Mouse (Mus musculus) lung, postnatal 0 days (tissue): ENCODE results near the gene Acot1. TPM values are rescaled to one million over a fixed set of nuclear protein-coding genes. Genes with fewer than 3 reads are reported as not detected.

Experiments
- ATAC-seq: fragments of 200-750 bp; cut with Nextera tagmentation; 2 replicates; pipeline ENCODE4 v1.8.0; 2017; ENCODE audit warnings: moderate library complexity
- DNase-seq: peaks from one replicate; pipeline ENCODE4 v3.0.0-alpha.2; 2016; ENCODE audit warnings: low spot score
- H3K27ac ChIP-seq: fragments of 300-500 bp; sonication (generic); 2 replicates; pipeline ENCODE4 v1.5.1; 2014; ENCODE audit warnings: antibody characterized with exemption, mild to moderate bottlenecking, low read length, mixed read lengths
- H3K27me3 ChIP-seq: fragments of 300-500 bp; sonication (generic); replicated peaks from 2 replicates; pipeline ENCODE4 v1.6.1; 2014; ENCODE audit warnings: low read length, mixed read lengths; ENCODE audit not compliant: insufficient read depth
- H3K36me3 ChIP-seq: fragments of 300-500 bp; sonication (generic); 2 replicates; pipeline ENCODE4 v1.6.1; 2014; ENCODE audit warnings: low read length, mixed read lengths; ENCODE audit not compliant: insufficient read depth
- H3K4me1 ChIP-seq: fragments of 300-500 bp; sonication (generic); 2 replicates; pipeline ENCODE4 v1.6.1; 2014; ENCODE audit warnings: antibody characterized with exemption, low read depth, low read length, mixed read lengths; ENCODE audit not compliant: insufficient read depth
- H3K4me2 ChIP-seq: fragments of 300-500 bp; sonication (generic); replicated peaks from 2 replicates; pipeline ENCODE4 v1.6.1; 2014; ENCODE audit warnings: low read depth, mild to moderate bottlenecking, low read length, moderate library complexity, mixed read lengths
- H3K4me3 ChIP-seq: fragments of 300-500 bp; sonication (generic); 2 replicates; pipeline ENCODE4 v1.5.1; 2014; ENCODE audit warnings: low read depth, low read length
- H3K9ac ChIP-seq: fragments of 300-500 bp; sonication (generic); replicated peaks from 2 replicates; pipeline ENCODE4 v1.6.1; 2014; ENCODE audit warnings: low read depth, mild to moderate bottlenecking
- H3K9me3 ChIP-seq: fragments of 300-500 bp; sonication (generic); 2 replicates; pipeline ENCODE4 v1.6.1; 2016; ENCODE audit warnings: low read length, mixed read lengths
- CTCF ChIP-seq: IDR thresholded peaks from 2 replicates; pipeline ENCODE4 v1.5.1; 2016; ENCODE audit warnings: antibody characterized with exemption, mild to moderate bottlenecking
- EP300 ChIP-seq: IDR thresholded peaks from 2 replicates; pipeline ENCODE4 v1.6.1; 2016; ENCODE audit warnings: antibody characterized with exemption, mild to moderate bottlenecking, control low read depth
- WGBS: fragments of 180-500 bp; shearing (Covaris S2); extraction: QIAGEN DNeasy Blood & Tissue Kit; methylation state at CpG from one replicate; pipeline ENCODE4 v1.1.7; 2014; 5-methylcytosine and 5-hydroxymethylcytosine counted together
- polyA plus RNA-seq: library from polyadenylated mRNA; unstranded; fragments of >200 nt; fragmentation: Nextera tagmentation; extraction: Ambion mirVana; gene quantifications from 2 replicates; pipeline ENCODE4 v1.2.1, GENCODE M21; 2015

Acot1 gene
- polyA plus RNA-seq, 1 experiment from 2014 or later = 164 TPM

DNA sequence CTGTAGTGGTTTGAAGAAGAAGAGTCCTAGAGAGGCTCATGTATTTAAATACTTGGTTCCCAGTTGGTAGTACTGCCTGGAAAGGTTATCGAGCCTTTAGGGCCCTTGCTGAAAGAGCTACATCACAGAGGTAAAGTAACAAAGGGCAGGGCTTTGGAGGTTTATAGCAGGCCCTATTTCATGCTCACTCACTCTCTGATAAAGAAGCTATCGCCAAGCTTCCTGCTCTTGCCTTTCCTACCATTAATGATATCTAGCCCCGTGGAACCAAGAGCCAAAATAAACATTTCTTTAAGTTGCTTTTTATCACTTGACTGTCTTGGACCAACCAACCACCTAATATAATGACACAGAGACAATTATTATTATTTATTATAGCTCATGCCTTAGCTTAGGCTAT lies 8.9 kb upstream of the Acot1 start:
- no peak overlapping the region for H3K4me2 ChIP-seq
- ATAC-seq (peak; percentile 16; the same call in 1 of the 2 replicates), DNase-seq (no peak)
- H3K27ac ChIP-seq = no peak overlapping the region
- H3K9me3 ChIP-seq = no peaks in the 10 kb centered on the region
- no peaks in the 10 kb centered on the region for H3K36me3 ChIP-seq
- no peak overlapping the region for H3K9ac ChIP-seq
- no peaks in the 10 kb centered on the region for H3K4me1 ChIP-seq
- no peaks in the 10 kb centered on the region for H3K27me3 ChIP-seq
- TF ChIP-seq EP300 (no peak), CTCF (no peak)
- 28% methylated on average over 3 of the region's 3 CpGs for whole genome bisulfite sequencing
- H3K4me3 ChIP-seq = no peak overlapping the region

DNA sequence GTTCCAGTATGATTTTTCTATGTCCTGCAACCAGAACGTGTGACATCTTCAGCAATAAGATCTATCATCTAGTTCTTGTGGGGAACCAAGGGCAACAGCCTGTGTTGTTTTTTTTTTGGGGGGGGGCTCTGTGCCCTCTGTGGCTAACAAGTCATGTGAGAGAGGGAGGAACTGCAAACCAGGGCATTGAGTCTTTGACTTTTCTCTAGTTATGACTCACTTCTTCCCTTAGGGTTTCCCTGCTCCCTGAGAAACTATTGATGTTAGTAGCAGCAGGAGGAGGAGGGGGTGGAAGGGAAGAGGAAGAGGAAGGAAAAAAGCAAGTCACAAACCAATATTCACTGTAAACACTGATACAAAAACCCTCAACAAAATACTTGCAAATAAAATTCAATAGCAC lies 5.4 kb upstream of the Acot1 start:
- WGBS = 84% methylated on average over 1 of the region's 1 CpGs
- Histone ChIP-seq H3K4me1 (no peaks in the 10 kb centered on the region; the same call in 1 of the 2 replicates), H3K27ac (no peak overlapping the region), H3K36me3 (no peaks in the 10 kb centered on the region), H3K4me2 (no peak overlapping the region), H3K4me3 (no peak overlapping the region), H3K9ac (no peak overlapping the region), H3K27me3 (no peaks in the 10 kb centered on the region), H3K9me3 (no peaks in the 10 kb centered on the region)
- no peak for DNase-seq
- no peak for TF ChIP-seq CTCF
- TF ChIP-seq EP300 = no peak
- no peak for ATAC-seq

DNA sequence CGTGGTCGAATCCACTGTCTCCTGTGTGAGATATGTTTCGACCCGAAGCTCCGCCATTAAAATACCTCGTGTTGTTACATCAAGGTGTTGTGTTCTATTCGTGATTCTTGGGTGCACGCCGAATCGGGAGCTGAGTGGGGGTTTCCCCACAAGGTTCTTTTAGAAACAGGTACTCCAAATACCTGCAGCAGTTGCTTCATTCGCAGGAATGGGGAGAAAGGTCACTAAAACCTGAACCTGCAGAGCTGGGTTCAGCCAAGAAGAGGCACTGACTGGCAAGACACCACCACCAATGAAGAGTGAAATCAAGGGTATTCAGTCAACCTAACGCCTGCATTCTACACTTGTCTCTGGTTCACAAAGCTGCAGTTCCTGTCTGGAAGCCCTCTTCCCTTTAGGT lies 1.0 kb upstream of the Acot1 start:
- no peak for ATAC-seq

DNA sequence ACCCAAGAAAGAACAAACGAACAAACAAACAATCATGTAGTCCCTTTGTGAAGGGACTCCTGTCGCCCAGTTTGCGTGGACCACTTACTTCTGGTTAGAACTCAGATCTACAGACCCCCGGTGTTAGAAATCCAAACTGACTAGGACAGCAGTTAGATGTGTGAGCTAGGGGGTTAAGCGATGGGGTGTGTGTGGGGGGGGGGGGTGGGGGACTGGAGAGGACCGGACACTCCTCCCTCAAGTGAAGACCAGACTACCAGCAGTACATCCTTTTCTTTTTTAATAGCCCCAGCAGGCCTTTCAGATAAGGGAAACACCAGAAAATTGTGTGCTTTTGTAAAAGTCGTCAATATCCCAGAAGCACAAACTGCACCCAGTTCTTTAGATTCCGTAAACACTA lies 561 bp upstream of the Acot1 start:
- no peaks in the 10 kb centered on the region for H3K36me3 ChIP-seq
- H3K4me3 ChIP-seq = peak overlapping the region; percentile 41; the same call in 1 of the 2 replicates
- WGBS = 37% methylated on average over 8 of the region's 8 CpGs
- H3K9ac ChIP-seq = peak overlapping the region; percentile 32; the same call in 1 of the 2 replicates
- H3K9me3 ChIP-seq = no peaks in the 10 kb centered on the region
- ATAC-seq = no peak
- peaks cover 5% of the 10 kb centered on the region; the same call in 1 of the 2 replicates for H3K4me1 ChIP-seq
- no peaks in the 10 kb centered on the region for H3K27me3 ChIP-seq
- TF ChIP-seq CTCF = no peak
- TF ChIP-seq EP300 = no peak
- peak overlapping the region; percentile 80 for H3K27ac ChIP-seq
- peak overlapping the region; percentile 55 for H3K4me2 ChIP-seq
- DNase-seq = no peak

More for the DNA sequence above, 1.0 kb upstream of the Acot1 start:
- Histone ChIP-seq H3K27ac (peak overlapping the region; percentile 80), H3K9ac (no peak overlapping the region), H3K4me2 (peak overlapping the region; percentile 55), H3K9me3 (no peaks in the 10 kb centered on the region), H3K4me3 (no peak overlapping the region), H3K4me1 (peaks cover 5% of the 10 kb centered on the region; the same call in 1 of the 2 replicates), H3K27me3 (no peaks in the 10 kb centered on the region), H3K36me3 (no peaks in the 10 kb centered on the region)
- no peak for TF ChIP-seq CTCF
- TF ChIP-seq EP300 = peak; percentile 78
- 63% methylated on average over 11 of the region's 12 CpGs for WGBS
- peak; percentile 67 for DNase-seq

DNA sequence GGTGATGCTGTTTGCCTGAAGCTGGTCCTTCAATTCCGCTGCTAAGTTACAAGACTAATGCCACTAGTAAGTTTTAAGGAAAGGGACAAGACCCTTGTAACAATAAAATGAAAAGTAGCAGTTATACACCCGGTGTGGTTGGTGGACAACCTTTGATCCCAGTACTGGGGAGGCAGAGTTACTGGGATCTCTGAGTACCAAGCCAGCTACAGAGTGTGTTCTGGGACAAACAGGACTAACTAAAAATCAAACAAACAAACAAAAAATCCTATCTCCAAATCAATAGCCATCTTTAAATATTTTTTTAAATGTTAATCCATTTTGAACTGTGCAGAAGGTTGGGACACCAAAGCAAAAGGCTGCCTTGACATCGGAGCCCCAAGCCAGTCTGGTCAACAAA lies 911 bp downstream of the Acot1 start:
- WGBS = 52% methylated on average over 3 of the region's 3 CpGs
- Histone ChIP-seq H3K27me3 (no peaks in the 10 kb centered on the region), H3K9ac (peak overlapping the region; percentile 48; the same call in 1 of the 2 replicates), H3K36me3 (no peaks in the 10 kb centered on the region), H3K4me2 (peak overlapping the region; percentile 55), H3K9me3 (no peaks in the 10 kb centered on the region), H3K4me1 (peaks cover 5% of the 10 kb centered on the region; the same call in 1 of the 2 replicates), H3K27ac (no peak overlapping the region), H3K4me3 (peak overlapping the region; percentile 41)
- ATAC-seq (no peak), DNase-seq (no peak)
- TF ChIP-seq EP300 = no peak
- TF ChIP-seq CTCF = no peak

DNA sequence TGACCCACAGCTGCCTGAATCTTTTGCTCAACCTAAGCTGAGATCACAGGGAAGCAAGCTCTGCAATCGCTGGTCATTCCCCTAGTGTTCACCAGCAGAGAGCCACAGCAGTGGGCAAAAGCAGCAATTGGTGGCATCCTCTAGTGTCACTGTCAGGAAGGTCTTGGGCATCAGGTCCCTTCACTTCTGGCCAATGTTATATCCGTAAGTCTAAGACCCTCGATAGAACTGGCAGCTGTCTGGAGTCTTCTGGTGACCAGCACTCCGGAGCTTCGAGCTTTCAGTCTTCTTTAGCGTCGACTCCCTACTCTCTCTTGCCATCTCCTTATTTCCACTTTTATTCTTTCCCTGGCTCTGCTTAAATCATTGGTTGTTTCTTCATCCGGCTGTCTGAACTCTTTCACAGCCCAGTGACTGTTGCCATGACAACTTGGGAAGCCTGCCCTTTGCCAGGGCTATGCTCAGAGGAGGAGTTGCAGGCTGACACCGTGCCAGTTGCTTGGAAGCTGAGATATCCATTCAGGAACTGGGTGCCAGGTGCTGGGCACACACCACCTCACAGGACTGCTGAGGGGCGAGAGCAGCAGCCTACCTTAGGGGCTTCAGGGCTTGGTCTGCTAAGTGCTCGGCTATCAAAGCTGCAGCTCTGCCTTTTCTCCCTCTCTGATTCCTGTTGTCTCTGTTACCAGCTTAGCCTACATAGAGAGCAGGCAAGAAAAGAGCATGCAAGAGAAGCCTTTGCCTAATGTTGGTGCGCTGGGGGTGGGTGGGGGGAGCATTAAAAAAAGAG lies 2.2 kb downstream of the Acot1 start:
- H3K4me1 ChIP-seq = peaks cover 5% of the 10 kb centered on the region; the same call in 1 of the 2 replicates
- H3K27me3 ChIP-seq = no peaks in the 10 kb centered on the region
- peak overlapping the region; percentile 55 for H3K4me2 ChIP-seq
- ATAC-seq (peak; percentile 60), DNase-seq (peak; percentile 93)
- 38% methylated on average over 12 of the region's 12 CpGs for WGBS
- H3K9me3 ChIP-seq = no peaks in the 10 kb centered on the region
- H3K36me3 ChIP-seq = no peaks in the 10 kb centered on the region; the same call in 1 of the 2 replicates
- H3K4me3 ChIP-seq = peak overlapping the region; percentile 41
- peak overlapping the region; percentile 72; the same call in 1 of the 2 replicates for H3K27ac ChIP-seq
- H3K9ac ChIP-seq = no peak overlapping the region
- TF ChIP-seq EP300 = no peak
- TF ChIP-seq CTCF = peak; percentile 9; the same call in 1 of the 2 replicates
